Mouse (Mus musculus) stomach, postnatal 0 days (tissue): ENCODE measurements at regions not wholly inside any gene's neighbourhood (a gene's known extent, or its start where the extent isn't known, plus 50 kb on each side); places are given as distances from the start of the nearest gene placed in this dataset.

Experiments used
- CTCF ChIP-seq: IDR thresholded peaks from 2 replicates; pipeline ENCODE4 v1.5.1; 2016; ENCODE audit warnings: antibody characterized with exemption, low read depth, mild to moderate bottlenecking, moderate library complexity
- EP300 ChIP-seq: optimal IDR thresholded peaks from 2 replicates; pipeline ENCODE3; 2016; ENCODE audit warnings: antibody characterized with exemption

DNA sequence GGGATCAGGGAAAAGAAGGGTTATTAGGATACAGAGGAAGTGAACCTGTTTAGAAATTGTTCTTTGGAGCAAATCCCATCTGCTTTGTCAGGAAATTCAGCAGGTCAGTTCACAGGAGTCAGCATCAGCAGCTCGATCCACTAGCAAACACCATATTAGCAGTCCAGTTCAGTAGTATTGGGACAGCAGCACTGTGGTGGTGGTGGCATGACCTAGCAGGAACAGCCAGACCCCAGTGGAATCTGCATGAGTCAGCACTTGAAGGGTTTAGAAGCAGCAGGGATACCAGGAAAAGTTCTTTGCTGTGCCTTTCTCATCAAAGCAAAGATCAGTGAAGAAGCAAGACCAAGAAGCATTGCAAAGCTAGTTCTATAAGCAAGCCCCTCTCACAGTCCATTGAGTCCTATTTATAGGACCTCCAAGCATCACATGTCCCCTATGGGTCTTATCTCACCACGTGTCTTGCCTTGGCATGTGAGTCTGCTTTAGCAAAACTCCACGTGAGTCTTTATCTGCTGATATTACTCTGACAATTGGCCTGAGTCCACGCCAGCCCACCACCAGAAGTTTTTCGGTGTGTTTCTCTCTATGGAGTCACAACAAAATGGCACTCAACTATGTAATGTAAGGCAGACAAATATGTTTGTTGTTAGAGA is 129.3 kb upstream of the Gnpda2 start:
- no peak for TF ChIP-seq CTCF
- no peak for TF ChIP-seq EP300
